Mouse (Mus musculus) testis, postnatal 14 days (tissue): ENCODE measurements around the gene Vmn1r58.
"Not testable (repeated sequence)": the region's sequence is repeated elsewhere in the genome, so short reads cannot be mapped to it uniquely, and the experiment has no call there.

Experiments used
- DNase-seq: peaks from one replicate; pipeline ENCODE4 v3.0.0; 2021; ENCODE audit warnings: low spot score

The Vmn1r58 gene

GRCm38 (mm10) chr7:5413296-5413695 lies at the start of gene Vmn1r58:
Gene Vmn1r58, minus strand, starts transcription at chr7:5413396.
- DNase-seq = not testable (repeated sequence)

DNA sequence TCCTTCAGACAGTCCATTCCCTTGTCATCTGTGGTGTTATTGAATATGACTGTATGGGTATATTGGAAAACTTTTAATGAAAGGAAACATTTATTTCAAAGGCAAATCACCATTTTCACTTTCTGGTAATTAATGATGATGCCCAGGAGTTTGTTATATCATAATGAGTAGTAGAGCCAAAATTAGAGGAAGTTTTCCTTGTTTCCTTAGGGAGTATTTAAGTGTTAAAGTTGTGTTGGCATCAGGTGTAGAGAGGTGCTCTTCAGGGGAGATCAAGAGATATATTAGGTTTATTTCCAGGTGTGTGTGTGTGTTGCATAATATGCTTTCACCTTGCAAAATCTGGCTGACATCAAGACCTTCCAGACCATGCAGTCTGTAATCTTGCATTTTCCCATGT lies 43.5 kb upstream of the Vmn1r58 start, which contains the start of gene Vmn1r59:
Gene Vmn1r59 (minus strand): TSS at position 101 of the 400 bp plus-strand sequence.
- DNase-seq = no peak

DNA sequence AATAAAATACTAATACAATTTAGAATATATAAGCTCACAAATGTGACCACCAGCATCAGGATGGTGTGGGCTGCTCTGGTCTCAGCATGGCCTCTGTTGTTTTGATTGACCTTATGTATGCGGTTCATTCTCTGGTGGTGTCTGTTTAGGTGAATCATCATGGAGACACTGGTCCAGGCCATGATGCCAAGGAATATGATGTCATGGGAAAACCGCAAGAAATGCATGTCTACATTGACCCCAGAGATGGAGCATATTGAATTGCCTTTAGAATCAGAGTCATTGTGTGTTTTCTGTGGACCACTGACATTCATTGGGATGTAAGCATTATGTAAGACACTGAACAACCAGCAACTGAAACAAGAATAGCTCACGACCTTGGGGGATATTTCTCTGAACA lies 40.8 kb upstream of the Vmn1r58 start:
- DNase-seq = not testable (repeated sequence)

- no peak for DNase-seq
Observed at GRCm38 (mm10) chr7:5448627-5449026, 35.4 kb upstream of the Vmn1r58 start.

GRCm38 (mm10) chr7:5406201-5406600 lies 7.0 kb downstream of the Vmn1r58 start:
- DNase-seq = no peak

DNA sequence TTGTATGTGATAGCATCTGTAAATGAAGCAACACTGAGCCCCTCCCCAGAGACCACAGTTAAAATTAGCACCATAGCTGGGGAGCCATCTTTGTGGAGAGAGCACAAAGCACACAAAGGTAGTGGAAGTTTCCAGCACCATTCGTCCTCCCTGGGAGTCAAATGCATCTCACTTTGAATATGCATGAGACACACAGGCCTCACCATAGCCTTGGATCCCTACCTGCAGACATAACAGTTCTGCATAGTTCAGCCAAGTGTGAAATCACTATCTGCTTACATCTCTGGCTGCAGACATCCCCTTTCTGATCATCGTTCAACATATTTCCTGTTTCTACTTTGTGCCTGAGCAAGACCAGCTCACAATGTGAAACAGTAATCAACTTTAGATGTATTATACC lies 46.5 kb downstream of the Vmn1r58 start:
- DNase-seq = no peak

- DNase-seq = no peak
Observed at GRCm38 (mm10) chr7:5363599-5363998, 49.6 kb downstream of the Vmn1r58 start.
